Mouse (Mus musculus) natural killer cell, adult 2 months (primary cell): ENCODE measurements around the gene Necab3.

ENCODE experiments used
- DNase-seq, 2 experiments: peaks; one replicate each; pipeline ENCODE4 v3.0.0; 2022; ENCODE audit warnings: low spot score in 2 of 2

The Necab3 gene

DNA sequence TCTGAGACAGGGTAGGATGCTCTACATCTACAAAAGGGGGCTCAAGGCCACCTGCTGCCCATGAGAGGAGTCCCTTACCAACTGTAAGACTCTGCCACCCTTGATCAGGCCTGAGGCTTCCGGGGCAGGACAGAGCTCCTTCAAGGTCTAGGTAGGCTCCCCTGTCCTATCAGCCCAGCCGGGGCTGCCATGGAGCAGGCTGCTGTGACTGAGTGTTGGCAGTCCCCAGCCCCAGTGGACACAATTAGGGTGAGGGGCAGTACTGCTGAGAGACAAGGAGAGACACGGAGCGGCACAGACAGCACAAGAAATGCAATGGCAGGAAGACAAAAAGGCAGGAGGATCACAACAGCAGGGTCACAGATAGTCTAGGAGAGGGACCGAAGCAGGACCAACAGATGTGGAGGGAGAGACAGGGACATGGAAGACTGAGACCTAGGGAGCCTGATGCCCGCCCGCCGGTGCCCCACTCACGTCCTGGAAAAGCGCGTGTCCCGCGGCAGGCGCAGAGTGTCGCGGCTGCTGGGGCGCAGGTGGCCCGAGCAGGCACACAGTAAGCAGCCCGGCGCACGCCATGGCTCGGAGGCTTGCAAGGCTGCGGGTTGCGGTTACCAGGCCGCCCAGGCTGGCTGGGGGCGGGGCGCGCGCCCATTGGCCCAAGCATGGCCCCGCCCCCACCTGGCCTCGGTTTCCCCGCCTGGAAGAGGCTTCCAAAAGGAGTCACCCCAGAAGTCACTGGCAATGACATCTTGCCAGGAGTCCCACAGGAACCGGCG is at the start of gene Necab3:
Gene Necab3, minus strand, starts transcription at position 627 of the 776 bp plus-strand sequence.
- DNase-seq: peak in 1 of 2 experiments; percentile 35

DNA sequence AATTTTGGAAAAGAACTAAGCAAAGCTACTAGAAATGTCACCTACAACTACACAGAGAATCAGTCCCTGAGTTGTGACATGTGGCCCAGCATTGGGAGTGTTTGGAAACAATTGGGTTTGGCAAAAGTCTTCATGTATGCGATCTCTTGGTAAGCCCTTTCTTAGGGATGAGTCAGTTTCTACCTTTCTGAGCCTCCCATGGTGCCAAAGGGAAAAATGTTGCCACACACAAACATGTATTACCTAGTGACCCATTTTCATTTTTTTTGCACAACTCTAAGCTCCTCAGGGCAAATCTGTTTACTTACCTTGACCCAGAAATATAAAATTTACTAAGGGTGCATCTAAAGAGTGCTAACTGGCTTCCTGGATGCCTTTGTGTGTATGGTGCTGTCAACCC is 48.3 kb upstream of the Necab3 start:
- DNase-seq: no peak

DNA sequence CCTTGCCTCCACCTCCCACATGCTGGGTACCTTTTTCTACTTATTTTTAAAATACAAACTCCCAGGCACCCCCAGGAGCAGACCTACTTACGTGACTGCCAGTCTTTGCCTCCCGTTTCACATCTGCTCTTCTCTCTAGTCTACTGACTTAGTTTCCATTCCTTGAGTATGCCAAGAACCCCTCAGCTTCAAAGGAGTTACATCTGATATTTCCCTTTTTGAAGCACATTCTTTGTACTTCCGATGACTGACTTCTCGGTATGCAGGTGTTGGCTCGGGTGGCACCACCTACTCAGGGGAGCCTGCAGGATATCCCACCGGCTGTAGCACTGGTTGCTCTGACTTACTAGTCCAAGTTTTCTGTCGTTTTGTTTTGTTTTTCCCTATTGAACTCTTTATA is 45.5 kb upstream of the Necab3 start:
- no peak for DNase-seq

DNA sequence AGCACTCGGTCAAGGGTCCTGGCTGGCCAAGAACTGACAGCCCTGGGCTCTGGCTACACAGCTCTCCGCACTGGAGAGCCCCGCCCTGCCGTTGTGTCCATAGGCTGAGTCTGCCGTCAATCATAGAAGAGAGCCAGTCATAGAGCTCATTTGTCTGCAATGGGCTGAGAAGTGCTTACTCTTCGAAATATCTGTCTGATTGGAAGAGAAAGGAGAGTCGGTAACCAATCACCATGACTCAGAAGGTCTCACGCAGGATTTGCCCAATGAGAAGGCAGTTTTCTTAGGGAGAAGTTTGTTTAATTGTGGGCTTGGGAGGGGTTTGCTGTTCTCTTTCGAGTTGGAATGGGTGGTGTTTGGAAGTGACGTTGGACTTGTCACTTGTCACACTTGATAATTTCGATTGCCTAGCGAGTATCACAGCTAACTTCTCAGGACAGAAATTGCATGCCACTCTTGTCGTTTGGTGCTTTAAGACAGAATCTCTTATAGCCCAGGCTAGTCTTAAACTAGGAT is 45.0 kb upstream of the Necab3 start, which contains the start of gene Pxmp4:
Gene Pxmp4, minus strand, starts transcription at position 71 of the 516 bp plus-strand sequence.
- peak; percentile 98 to 99 for DNase-seq

DNA sequence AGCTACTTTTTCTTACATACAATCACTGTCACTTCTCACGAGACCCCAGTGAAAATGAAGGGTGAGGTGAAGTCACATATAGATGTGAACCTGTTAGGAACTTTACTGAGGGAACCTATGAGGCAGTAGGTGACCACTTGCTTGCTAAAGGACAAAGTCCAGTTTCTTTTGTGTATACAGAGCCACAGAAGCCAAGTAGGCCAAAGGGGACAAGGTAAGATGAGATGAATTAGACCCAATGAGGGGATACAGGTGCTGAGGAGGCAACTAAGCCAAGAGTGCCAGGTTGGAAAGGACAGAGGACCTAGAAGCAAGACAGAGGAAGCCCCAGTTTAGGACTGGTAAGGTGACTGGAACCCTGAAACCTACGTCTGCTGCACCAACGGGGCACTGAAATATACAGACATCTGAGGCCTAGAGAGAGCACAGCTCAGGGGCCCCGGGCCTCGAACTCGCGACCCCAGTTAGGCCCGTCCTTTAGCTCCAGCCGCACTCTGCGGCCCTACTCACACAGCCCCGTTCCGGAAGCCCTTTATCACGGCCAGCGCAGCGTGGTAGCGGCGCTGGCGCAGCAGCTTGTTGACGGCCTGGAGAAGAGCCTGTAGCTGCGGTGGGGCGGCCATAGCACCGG is 44.4 kb upstream of the Necab3 start:
- no peak for DNase-seq

DNA sequence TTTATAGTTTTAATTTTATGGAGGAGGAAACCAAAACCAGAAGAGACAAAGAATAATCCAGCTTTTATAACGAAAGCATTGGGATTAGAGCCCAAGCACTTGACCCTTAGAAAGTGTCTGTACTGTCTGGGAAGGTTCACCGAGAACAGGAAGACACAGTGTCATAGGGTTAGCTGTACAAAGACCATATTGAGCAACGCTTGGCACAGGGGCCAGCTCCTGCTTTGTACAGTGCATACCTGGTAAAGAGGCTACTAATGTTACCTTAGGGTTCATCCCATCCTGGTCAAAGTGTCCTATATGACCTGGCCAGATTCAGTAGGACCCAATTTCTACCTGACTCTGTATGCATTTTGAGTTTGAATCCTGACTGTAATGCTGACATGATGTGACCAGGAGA is 42.6 kb upstream of the Necab3 start:
- no peak for DNase-seq

DNA sequence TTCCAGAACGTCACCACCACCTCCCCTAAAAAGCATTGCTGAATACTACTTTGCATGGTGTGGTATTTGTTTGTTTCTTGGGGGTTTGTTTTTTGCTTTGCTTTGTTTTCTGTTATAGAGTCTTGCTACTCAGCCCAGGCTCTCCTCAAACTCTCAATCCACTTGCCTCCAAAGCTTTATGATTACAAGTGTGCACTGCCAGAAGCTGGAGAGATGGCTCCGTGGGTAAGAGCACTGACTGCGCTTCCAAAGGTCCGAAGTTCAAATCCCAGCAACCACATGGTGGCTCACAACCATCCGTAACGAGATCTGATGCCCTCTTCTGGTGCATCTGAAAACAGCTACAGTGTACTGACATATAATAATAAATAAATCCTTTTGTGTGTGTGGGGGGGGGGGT is 41.9 kb upstream of the Necab3 start:
- no peak for DNase-seq

DNA sequence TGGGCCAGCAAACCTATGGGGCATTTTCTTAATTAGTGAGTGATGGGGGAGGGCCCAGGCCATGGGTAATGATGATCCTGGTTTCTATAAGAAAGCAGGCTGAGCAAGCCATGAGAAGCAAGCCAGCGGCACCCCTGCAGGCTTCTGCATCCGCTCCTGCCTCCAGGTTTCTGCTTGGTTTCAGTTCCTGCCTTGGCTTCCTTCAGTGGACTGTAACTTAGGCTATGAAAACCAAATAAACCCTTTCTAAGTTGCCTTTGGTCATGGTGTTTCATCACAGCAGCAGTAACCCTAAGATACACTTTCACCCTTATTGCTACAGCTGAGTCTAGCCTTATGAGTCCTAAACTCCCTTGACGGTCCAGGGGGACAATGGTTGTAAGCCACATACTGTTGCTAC is 38.7 kb upstream of the Necab3 start:
- DNase-seq: no peak

DNA sequence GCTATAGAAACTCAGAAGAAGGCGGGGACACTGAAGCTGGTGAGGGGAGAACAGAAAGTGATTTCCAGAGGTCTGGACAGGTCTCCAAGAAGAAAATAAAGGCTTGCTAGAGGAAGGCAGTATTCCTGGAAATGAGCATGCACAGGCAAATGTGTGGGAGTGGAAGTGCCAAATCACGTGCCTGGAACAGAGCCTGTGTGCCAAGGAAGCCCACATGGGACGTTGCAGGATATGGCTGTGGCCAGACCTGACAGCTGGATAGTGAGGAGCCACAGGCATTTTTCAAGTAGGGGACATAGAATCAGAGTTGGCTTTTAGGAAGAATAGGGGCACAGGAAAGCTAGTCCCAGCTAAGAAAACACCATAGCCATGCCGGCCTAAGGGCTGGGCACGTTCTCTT is 37.1 kb upstream of the Necab3 start:
- no peak for DNase-seq

DNA sequence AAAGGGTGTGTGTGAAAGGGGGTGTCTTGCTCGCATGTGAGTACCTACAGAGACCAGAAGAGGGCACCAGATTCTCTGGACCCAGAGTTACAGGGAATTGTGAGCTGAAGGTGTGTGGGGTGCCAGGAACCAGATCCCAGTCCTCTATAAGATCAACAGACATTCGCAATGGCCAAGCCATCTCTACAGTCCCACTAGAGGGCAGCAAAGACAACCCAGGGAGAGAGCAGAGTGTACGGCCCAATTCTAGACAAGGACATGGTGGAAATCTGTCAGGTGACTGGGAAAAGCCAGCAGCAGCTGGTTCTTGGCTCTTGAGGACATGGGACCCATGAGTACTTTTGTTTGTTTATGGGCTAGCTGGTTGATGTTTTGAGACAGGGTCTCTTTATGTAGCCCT is 34.3 kb upstream of the Necab3 start:
- peak in 1 of 2 experiments; percentile 49 for DNase-seq

DNA sequence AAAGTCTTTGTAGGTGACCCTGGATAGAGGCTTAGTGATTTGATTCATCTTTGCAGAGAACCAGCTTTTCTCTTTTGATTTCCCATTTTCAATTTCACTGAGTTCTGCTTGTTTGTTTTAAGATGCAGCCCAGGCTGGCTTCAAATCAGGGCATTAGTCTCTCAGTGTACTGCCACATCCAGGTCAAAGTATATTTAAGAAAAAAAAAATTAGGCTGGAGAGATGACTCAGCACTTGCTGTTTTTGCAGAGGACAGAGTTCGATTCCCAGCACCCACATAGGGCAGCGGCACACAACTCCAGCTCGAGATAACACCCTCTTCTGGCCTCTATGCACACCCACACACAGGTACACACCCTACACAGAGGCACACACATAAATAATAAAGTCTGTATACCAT is 32.5 kb upstream of the Necab3 start:
- no peak for DNase-seq

DNA sequence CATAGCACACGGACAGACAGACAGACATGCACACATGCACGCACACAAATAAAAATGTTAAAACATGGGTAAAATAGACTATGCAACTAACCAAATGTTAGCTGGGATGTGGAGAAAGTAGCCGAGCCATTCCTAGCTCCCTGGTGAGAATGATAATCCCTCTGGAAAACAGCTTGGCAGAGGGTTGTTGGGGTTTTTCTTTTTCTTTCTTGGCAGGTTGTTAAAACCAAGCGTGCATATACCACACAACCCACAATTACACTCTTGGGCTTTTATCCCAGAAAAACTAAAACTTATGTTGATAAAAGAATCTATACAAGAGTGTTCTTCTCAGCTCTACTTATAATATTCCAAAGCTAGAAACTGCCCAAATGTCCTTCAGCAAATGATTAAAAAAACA is 30.4 kb upstream of the Necab3 start:
- DNase-seq: no peak

DNA sequence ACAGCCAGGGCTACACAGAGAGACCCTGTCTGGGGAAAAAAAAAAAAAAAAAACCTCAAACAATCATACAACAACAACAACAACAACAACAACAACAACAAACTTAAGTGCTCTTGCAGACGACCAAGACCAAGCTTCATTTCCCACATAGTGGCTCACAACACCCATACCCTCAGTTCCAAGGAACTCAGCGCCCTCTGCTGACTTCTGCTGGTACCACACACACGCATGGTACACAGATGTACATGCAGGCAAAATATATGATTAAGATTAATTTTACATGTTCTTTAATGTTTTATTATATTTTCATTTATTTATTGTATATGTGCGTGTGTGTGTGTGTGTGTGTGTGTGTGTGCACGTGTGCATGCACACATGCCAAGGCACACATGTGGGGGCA is 27.7 kb upstream of the Necab3 start:
- peak in 1 of 2 experiments; percentile 29 for DNase-seq

DNA sequence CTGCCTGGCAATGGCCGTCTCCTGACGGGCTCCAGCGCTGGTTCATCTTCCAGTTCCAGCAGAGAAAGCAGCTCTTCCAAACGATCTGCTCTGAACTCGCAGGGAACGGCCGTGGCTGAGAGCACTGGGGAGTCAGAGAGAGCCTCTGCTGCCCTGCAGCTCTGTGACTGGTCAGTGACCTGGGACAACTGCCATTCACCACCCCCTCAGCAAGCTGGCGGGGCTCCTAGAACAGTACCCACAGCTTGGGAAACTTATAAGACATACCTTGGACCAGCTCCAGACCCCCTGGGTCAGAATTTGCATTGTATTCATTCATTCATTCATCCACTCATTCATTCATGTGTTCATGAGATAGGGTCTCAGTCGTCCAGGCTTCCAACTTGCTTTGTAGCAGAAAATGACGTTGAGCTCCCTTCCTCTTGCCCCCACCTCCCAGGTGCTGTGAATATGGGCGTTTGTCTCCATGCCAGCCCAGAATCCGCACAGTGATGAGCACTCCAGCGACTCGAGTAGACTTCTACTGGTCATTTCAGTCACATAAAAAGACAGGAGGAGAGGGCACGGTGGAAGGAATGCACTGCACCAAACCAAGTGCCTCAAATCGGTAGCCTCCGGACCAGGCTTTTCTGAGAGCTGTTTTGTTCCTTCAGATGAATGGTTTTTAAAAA is 26.4 kb upstream of the Necab3 start:
- no peak for DNase-seq

DNA sequence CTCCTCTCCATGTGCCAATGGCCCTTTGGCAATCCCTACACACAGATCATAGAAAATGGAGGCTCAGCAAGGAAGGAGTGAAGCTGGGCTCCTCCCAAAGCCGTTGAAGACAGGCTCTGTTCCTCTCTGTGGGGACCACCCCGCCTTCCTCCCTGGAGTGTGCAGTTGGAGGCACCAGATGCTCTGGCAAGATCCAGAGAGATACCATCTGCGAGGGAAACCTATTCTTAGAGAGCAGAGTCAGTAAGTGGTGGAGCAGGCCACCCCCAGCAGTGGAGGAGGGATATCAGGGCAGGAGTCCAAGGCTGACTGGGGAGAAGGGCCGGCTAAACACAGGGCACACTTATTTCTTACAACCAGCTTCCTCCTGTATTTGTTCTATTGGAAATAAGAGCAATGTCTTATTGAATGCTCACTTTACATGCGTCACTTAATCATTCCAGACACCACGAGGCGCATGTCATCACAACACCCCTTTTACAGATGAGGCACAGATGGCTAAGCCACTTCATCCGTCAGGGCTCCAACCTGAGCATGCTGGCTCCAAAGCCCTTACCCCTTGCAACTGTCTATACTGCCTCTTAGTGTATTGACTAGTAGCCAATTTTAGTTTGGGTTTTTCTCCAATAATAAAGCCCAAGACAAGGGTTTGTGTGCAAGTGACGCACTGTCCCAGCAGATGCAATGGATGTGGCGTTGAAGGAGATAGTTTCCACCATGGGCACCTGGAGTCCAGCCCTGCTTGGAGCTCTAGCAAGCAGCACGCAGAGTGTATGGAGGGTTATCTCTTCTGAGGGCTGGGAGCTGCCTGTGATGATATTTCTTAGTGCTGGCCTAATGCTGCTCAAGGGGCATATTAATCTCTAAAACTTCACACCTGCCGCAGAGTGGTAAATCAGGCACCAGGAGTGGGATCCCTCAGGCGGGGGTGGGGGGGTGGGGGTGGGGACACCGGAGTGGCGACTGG is 25.5 kb upstream of the Necab3 start:
- DNase-seq: no peak

DNA sequence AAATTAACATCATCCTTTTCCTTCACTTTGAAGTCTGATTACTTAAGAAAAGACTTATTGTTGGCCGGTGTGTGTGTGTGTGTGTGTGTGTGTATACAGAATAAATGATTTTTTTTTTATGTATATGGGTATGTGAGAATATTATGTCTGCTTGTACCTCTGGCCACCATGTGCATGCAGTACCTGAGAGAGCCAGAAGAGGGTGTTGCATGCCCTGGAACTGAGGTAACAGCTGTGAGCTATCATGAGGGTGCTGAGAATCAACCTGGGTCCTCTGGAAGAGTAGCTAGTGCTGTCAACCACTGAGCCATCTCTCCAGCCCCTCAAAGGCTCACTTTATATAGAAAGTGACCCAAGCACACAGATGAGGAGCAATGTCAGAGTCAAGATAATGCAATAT is 22.7 kb upstream of the Necab3 start:
- DNase-seq: no peak

DNA sequence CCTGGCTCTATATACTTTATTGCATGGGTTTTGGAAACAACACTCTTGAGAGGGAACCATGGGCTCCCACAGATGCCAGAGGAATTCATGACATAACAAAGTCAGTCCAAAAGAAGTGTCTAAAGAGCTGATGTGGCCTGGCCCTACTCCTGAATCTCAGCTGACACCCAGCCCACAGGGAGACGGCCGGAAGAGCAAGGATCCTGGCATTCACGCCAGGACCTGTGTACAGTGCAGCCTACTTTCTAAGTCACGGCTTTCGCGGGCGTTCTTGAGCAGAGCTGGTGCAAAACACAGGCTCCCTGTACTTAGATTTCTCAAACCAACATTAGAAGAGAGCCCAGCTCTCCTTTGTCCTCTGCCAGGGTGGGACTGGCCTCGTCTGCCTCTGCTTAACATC is 21.9 kb upstream of the Necab3 start:
- no peak for DNase-seq

DNA sequence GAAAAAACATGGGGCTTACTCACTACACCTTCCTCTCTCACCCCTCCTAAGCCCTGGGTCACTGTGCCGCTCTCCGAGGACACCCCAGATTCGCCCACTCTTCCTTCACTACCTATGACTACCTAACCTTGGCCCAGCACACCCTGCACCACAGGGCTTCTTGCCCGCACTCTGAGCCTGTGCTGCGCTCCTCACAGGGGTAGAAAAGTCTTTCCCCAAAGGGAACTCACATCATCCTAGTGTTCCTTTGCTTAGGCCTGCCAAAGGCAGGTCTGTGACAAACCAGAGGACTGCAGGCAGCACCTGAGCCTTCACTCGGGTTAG is 19.0 kb upstream of the Necab3 start:
- DNase-seq: no peak

DNA sequence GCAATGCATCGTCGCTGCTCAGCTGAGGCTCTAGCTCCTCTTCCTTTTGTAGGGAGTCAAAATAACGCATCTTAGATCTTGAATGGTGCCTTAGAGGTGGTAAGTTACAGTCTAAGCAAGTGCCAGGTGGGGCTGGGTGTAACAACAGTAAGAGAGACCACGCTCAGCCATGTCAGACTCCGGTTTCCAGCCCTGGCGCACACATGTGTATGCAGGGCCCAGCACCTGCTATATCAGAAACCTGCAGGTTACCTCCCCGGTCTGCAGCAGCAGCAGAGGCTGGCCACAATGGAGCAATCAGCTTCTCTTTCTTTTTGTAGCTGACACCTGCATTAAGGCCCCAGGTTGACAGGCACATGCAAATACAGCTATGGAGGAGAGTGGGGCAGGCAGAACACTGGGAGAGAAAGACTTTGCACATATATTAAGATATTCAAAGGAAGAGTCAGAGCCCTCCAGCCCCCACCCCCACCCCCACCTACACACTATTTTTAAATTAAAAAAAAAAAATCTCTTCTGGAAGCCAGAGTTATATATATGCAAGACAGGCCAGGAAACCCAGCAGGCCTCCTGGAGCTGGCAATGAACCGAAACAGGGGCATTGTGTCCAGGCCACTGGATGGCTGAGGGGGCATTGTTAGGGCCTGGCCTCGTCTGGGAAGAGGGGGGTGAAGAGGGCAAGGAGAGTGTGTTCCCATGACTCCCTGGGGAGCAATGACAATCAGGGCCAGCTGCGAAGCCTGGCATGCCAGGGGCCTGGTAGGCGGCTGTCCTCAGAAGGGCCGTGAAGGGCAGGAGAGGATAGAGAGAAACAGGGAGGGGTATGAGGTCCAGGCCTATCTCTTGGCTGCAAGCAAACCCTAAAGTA is 18.4 kb upstream of the Necab3 start:
- no peak for DNase-seq

DNA sequence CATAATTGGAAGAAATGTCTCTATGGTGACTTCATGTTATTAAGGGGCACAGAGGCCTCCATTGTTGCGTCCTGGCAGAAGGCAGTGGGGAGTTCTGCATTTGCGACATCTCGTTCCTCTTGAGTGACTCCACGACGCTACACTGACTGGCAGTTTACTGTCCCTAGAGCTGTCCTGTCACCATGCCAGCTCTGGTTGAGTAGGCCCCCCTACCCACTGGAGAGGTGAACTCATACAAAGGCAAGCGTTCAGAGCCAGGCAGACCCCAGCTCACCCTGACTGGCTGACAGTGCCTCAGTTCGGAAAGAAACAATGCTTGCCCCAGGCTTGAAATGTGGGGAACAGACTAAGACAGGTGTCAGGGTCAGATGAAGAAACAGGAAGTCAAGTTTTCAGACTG is 15.6 kb upstream of the Necab3 start:
- DNase-seq: peak in 1 of 2 experiments; percentile 37

DNA sequence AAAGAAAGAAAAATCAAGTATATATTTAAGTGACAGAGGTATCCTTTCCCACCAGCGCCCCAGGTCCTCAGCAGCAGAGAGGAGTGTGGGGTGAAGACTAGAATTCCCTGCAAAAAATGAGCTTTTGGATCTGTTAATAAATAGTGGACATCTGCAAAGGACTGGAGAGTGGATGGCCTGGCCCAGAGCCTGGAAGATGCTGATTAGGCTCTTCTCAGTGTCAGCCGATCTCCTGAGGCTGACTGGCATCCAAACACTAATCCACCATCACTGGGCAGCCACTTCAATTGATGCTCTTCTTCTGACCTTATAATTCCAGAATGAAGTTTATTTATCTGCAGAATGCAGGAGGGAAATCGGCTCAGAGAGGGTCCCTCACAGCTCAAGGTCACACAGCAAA is 14.3 kb upstream of the Necab3 start:
- DNase-seq: no peak
